Mouse (Mus musculus): Measurements from ENCODE around the gene Paqr5. TPM values are rescaled to one million over a fixed set of nuclear protein-coding genes. Genes with fewer than 3 reads are reported as not detected.

Gene Paqr5
- polyA plus RNA-seq, 1 experiment = 0.02 TPM

GRCm38 (mm10) chr9:61979983-61980382, 46.7 kb downstream of the Paqr5 start:
- H3K4me2 ChIP-seq (ENCODE audit: low read depth) = no peak overlapping the region
- H3K79me2 ChIP-seq (ENCODE audit: control insufficient read depth, insufficient read depth) = no peaks in the 10 kb centered on the region
- H3K4me3 ChIP-seq = no peak overlapping the region
- H3K36me3 ChIP-seq (ENCODE audit: control insufficient read depth, insufficient read depth) = no peaks in the 10 kb centered on the region
- H3ac ChIP-seq (ENCODE audit: control insufficient read depth, insufficient read length) = no peak overlapping the region
- TF ChIP-seq SRF (IDR thresholded peaks at IDR 0.05; ENCODE audit: control insufficient read depth, insufficient read length, low read depth) (no peak), CEBPB (IDR thresholded peaks at IDR 0.05; ENCODE audit: insufficient read depth, poor library complexity, severe bottlenecking) (no peak), TCF3 (IDR thresholded peaks at IDR 0.05; ENCODE audit: insufficient read length, low read depth) (no peak), MYOD1 (IDR thresholded peaks at IDR 0.05; ENCODE audit: control insufficient read depth in 1 of 3, insufficient read length in 2 of 3, low read depth in 2 of 3) (no peak), E2F4 (IDR thresholded peaks at IDR 0.05; ENCODE audit: insufficient read depth) (no peak), USF1 (IDR thresholded peaks at IDR 0.05; ENCODE audit: low read depth) (no peak), REST (IDR thresholded peaks at IDR 0.05; ENCODE audit: insufficient read depth, insufficient read length) (no peak), POLR2AphosphoS2 (IDR thresholded peaks at IDR 0.05; ENCODE audit: insufficient read length, low read depth) (no peak), TCF12 (IDR thresholded peaks at IDR 0.05; ENCODE audit: insufficient read depth, poor library complexity, severe bottlenecking) (no peak)
- H3K27me3 ChIP-seq (ENCODE audit: control insufficient read depth, insufficient read depth, insufficient read length) = no peaks in the 10 kb centered on the region

GRCm38 (mm10) chr9:61977258-61977945, 49.3 kb downstream of the Paqr5 start:
- Histone ChIP-seq H3K27me3 (ENCODE audit: control insufficient read depth, insufficient read depth, insufficient read length) (no peaks in the 10 kb centered on the region), H3K4me3 (no peak overlapping the region), H3K36me3 (ENCODE audit: control insufficient read depth, insufficient read depth) (no peaks in the 10 kb centered on the region), H3ac (ENCODE audit: control insufficient read depth, insufficient read length) (no peak overlapping the region), H3K4me2 (ENCODE audit: low read depth) (no peak overlapping the region), H3K79me2 (ENCODE audit: control insufficient read depth, insufficient read depth) (no peaks in the 10 kb centered on the region)
- TF ChIP-seq CEBPB (IDR thresholded peaks at IDR 0.05; ENCODE audit: insufficient read depth, poor library complexity, severe bottlenecking) (no peak), E2F4 (IDR thresholded peaks at IDR 0.05; ENCODE audit: insufficient read depth) (no peak), MYOD1 (IDR thresholded peaks at IDR 0.05; ENCODE audit: control insufficient read depth in 1 of 3, insufficient read length in 2 of 3, low read depth in 2 of 3) (no peak), POLR2AphosphoS2 (IDR thresholded peaks at IDR 0.05; ENCODE audit: insufficient read length, low read depth) (no peak), USF1 (IDR thresholded peaks at IDR 0.05; ENCODE audit: low read depth) (no peak), REST (IDR thresholded peaks at IDR 0.05; ENCODE audit: insufficient read depth, insufficient read length) (no peak), POLR2A (IDR thresholded peaks at IDR 0.05; ENCODE audit: insufficient read length, low read depth) (no peak), TCF3 (IDR thresholded peaks at IDR 0.05; ENCODE audit: insufficient read length, low read depth) (no peak)

- TF ChIP-seq TCF3 (IDR thresholded peaks at IDR 0.05; ENCODE audit: insufficient read length, low read depth) = no peak
- no peak overlapping the region for H3K4me2 ChIP-seq (ENCODE audit: low read depth)
Measured at GRCm38 (mm10) chr9:61972031-61972430, 54.6 kb downstream of the Paqr5 start.

GRCm38 (mm10) chr9:61971045-61971444, 55.6 kb downstream of the Paqr5 start:
- no peaks in the 10 kb centered on the region for H3K79me2 ChIP-seq (ENCODE audit: control insufficient read depth, insufficient read depth)
- H3ac ChIP-seq (ENCODE audit: control insufficient read depth, insufficient read length) = no peak overlapping the region
- H3K27me3 ChIP-seq (ENCODE audit: control insufficient read depth, insufficient read depth, insufficient read length) = no peaks in the 10 kb centered on the region
- H3K4me3 ChIP-seq = no peak overlapping the region
- TF ChIP-seq USF1 (IDR thresholded peaks at IDR 0.05; ENCODE audit: low read depth) (no peak), MYOD1 (IDR thresholded peaks at IDR 0.05; ENCODE audit: control insufficient read depth in 1 of 3, insufficient read length in 2 of 3, low read depth in 2 of 3) (no peak), MYOG (IDR thresholded peaks at IDR 0.05; ENCODE audit: control insufficient read depth in 1 of 3, insufficient read depth in 1 of 3, insufficient read length in 2 of 3, low read depth in 2 of 3) (no peak), TCF3 (IDR thresholded peaks at IDR 0.05; ENCODE audit: insufficient read length, low read depth) (no peak), POLR2AphosphoS2 (IDR thresholded peaks at IDR 0.05; ENCODE audit: insufficient read length, low read depth) (no peak), TCF12 (IDR thresholded peaks at IDR 0.05; ENCODE audit: insufficient read depth, poor library complexity, severe bottlenecking) (no peak), CEBPB (IDR thresholded peaks at IDR 0.05; ENCODE audit: insufficient read depth, poor library complexity, severe bottlenecking) (no peak), POLR2A (IDR thresholded peaks at IDR 0.05; ENCODE audit: insufficient read length, low read depth) (no peak)
- no peak overlapping the region for H3K4me2 ChIP-seq (ENCODE audit: low read depth)
- H3K36me3 ChIP-seq (ENCODE audit: control insufficient read depth, insufficient read depth) = no peaks in the 10 kb centered on the region

More at GRCm38 (mm10) chr9:61972031-61972430, 54.6 kb downstream of the Paqr5 start:
- Histone ChIP-seq H3K4me3 (no peak overlapping the region), H3ac (ENCODE audit: control insufficient read depth, insufficient read length) (no peak overlapping the region), H3K27me3 (ENCODE audit: control insufficient read depth, insufficient read depth, insufficient read length) (no peaks in the 10 kb centered on the region), H3K36me3 (ENCODE audit: control insufficient read depth, insufficient read depth) (no peaks in the 10 kb centered on the region), H3K79me2 (ENCODE audit: control insufficient read depth, insufficient read depth) (no peaks in the 10 kb centered on the region)

GRCm38 (mm10) chr9:61967357-61967756, 59.3 kb downstream of the Paqr5 start:
- Histone ChIP-seq H3K36me3 (ENCODE audit: control insufficient read depth, insufficient read depth) (no peaks in the 10 kb centered on the region), H3K4me3 (no peak overlapping the region), H3ac (ENCODE audit: control insufficient read depth, insufficient read length) (no peak overlapping the region), H3K27me3 (ENCODE audit: control insufficient read depth, insufficient read depth, insufficient read length) (no peaks in the 10 kb centered on the region), H3K79me2 (ENCODE audit: control insufficient read depth, insufficient read depth) (no peaks in the 10 kb centered on the region), H3K4me2 (ENCODE audit: low read depth) (peak overlapping the region; percentile 18)
- TF ChIP-seq TCF12 (IDR thresholded peaks at IDR 0.05; ENCODE audit: insufficient read depth, poor library complexity, severe bottlenecking) (no peak), MAX (IDR thresholded peaks at IDR 0.05; ENCODE audit: low read depth) (no peak), CEBPB (IDR thresholded peaks at IDR 0.05; ENCODE audit: insufficient read depth, poor library complexity, severe bottlenecking) (no peak), REST (IDR thresholded peaks at IDR 0.05; ENCODE audit: insufficient read depth, insufficient read length) (no peak), MYOG (IDR thresholded peaks at IDR 0.05; ENCODE audit: control insufficient read depth in 1 of 3, insufficient read depth in 1 of 3, insufficient read length in 2 of 3, low read depth in 2 of 3) (no peak), USF1 (IDR thresholded peaks at IDR 0.05; ENCODE audit: low read depth) (no peak), TCF3 (IDR thresholded peaks at IDR 0.05; ENCODE audit: insufficient read length, low read depth) (no peak), E2F4 (IDR thresholded peaks at IDR 0.05; ENCODE audit: insufficient read depth) (no peak), MYOD1 (IDR thresholded peaks at IDR 0.05; ENCODE audit: control insufficient read depth in 1 of 3, insufficient read length in 2 of 3, low read depth in 2 of 3) (no peak), POLR2A (IDR thresholded peaks at IDR 0.05; ENCODE audit: insufficient read length, low read depth) (no peak), SRF (IDR thresholded peaks at IDR 0.05; ENCODE audit: control insufficient read depth, insufficient read length, low read depth) (no peak), POLR2AphosphoS2 (IDR thresholded peaks at IDR 0.05; ENCODE audit: insufficient read length, low read depth) (no peak)

Measured in myocyte (in vitro differentiated cells).